In genomic region chr13:83566834-83567534, GRCm38 (mm10) we compare ENCODE assay signal across 9 mouse cellular contexts.
DNase-seq lines count a peak whose midpoint lies in the region; ATAC-seq and TF ChIP-seq lines count a peak whose summit lies in the region.
"Had no signal": no experiment of that assay in that cellular context is flagged by ENCODE, and none has a peak within 500 bp of the region (broad histone marks: within the 10 kb centered on the region; RNA-seq: fewer than 3 reads in every experiment).

No protein-coding gene starts in this region.

- no peak overlapping the region for H3K4me3 ChIP-seq in heart, embryonic 16.5 days (ENCODE audit: low read length)
- no peak overlapping the region for H3K4me3 ChIP-seq in embryonic facial prominence, embryonic 12.5 days
- H3K4me3 ChIP-seq in midbrain, embryonic 13.5 days (replicated peaks), result no peak overlapping the region

- DNase-seq in heart, adult 18-20 months, result no peak
- DNase-seq in brain, embryonic 14.5 days (ENCODE audit: low read depth), result peak; percentile 49
- DNase-seq in gastrocnemius, postnatal 10 days, result no peak
- no peak for DNase-seq in urinary bladder, postnatal 36 days (ENCODE audit: low spot score in 2 of 2)
- DNase-seq: cerebellum, postnatal 36 days had no signal

- peaks cover 47% of the 10 kb centered on the region for H3K4me1 ChIP-seq in heart, embryonic 16.5 days (ENCODE audit: control insufficient read depth, insufficient read depth, low read length)
- peaks cover 14% of the 10 kb centered on the region for H3K4me1 ChIP-seq in embryonic facial prominence, embryonic 12.5 days
- peaks cover 6% of the 10 kb centered on the region; the same call in 1 of the 2 replicates for H3K4me1 ChIP-seq in midbrain, embryonic 13.5 days (replicated peaks)

- H3K9me3 ChIP-seq in heart, embryonic 16.5 days (replicated peaks; ENCODE audit: control insufficient read depth, low read length), result no peaks in the 10 kb centered on the region
- no peaks in the 10 kb centered on the region for H3K9me3 ChIP-seq in embryonic facial prominence, embryonic 12.5 days
- H3K9me3 ChIP-seq in midbrain, embryonic 13.5 days, result no peaks in the 10 kb centered on the region

- TF ChIP-seq CTCF in brain, embryonic 14.5 days (IDR thresholded peaks at IDR 0.05; ENCODE audit: borderline replicate concordance, extremely low read depth, insufficient read depth, insufficient read length), result no peak

- H3K9ac ChIP-seq in heart, embryonic 16.5 days (ENCODE audit: low read length), result no peak overlapping the region
- no peak overlapping the region for H3K9ac ChIP-seq in embryonic facial prominence, embryonic 12.5 days
- H3K9ac ChIP-seq in midbrain, embryonic 13.5 days (replicated peaks), result no peak overlapping the region

- H3K4me2 ChIP-seq in heart, embryonic 16.5 days (ENCODE audit: low read depth, low read length), result no peak overlapping the region
- no peak overlapping the region for H3K4me2 ChIP-seq in embryonic facial prominence, embryonic 12.5 days (replicated peaks)
- H3K4me2 ChIP-seq in midbrain, embryonic 13.5 days (replicated peaks), result no peak overlapping the region

- no peak for ATAC-seq in heart, embryonic 16.5 days (replicated peaks; ENCODE audit: extremely low read depth, insufficient read depth, low FRiP score)
- 0 out of 2 replicates have a peak, but pooled peaks have one; percentile 64 for ATAC-seq in embryonic facial prominence, embryonic 12.5 days (ENCODE audit: insufficient number of reproducible peaks, insufficient read depth, low FRiP score, low TSS enrichment)
- 0 out of 2 replicates have a peak, but pooled peaks have one; percentile 65 for ATAC-seq in midbrain, embryonic 13.5 days

- 38% methylated on average over 8 of the region's 8 CpGs for WGBS in heart, embryonic 16.5 days
- WGBS in embryonic facial prominence, embryonic 12.5 days, result 26% methylated on average over 8 of the region's 8 CpGs
- WGBS in midbrain, embryonic 13.5 days, result 56% methylated on average over 8 of the region's 8 CpGs

- no peaks in the 10 kb centered on the region for H3K36me3 ChIP-seq in heart, embryonic 16.5 days (ENCODE audit: control insufficient read depth, insufficient read depth)
- H3K36me3 ChIP-seq in embryonic facial prominence, embryonic 12.5 days, result no peaks in the 10 kb centered on the region
- no peaks in the 10 kb centered on the region for H3K36me3 ChIP-seq in midbrain, embryonic 13.5 days

- no peak for TF ChIP-seq POLR2A in brain, embryonic 14.5 days (IDR thresholded peaks at IDR 0.05; ENCODE audit: borderline replicate concordance, extremely low read depth, insufficient read depth, insufficient read length, poor library complexity, severe bottlenecking)

- no peaks in the 10 kb centered on the region for H3K27me3 ChIP-seq in heart, embryonic 16.5 days (ENCODE audit: control insufficient read depth, insufficient read depth, low read length)
- no peaks in the 10 kb centered on the region for H3K27me3 ChIP-seq in embryonic facial prominence, embryonic 12.5 days
- no peaks in the 10 kb centered on the region for H3K27me3 ChIP-seq in midbrain, embryonic 13.5 days

- H3K27ac ChIP-seq in heart, embryonic 16.5 days (ENCODE audit: low read length), result peak overlapping the region; percentile 27; the same call in 1 of the 2 replicates
- no peak overlapping the region for H3K27ac ChIP-seq in embryonic facial prominence, embryonic 12.5 days
- no peak overlapping the region for H3K27ac ChIP-seq in midbrain, embryonic 13.5 days
- H3K27ac ChIP-seq: stomach, postnatal 0 days had no signal
